Mouse (Mus musculus): ENCODE results near the gene Rcbtb1.

DNA sequence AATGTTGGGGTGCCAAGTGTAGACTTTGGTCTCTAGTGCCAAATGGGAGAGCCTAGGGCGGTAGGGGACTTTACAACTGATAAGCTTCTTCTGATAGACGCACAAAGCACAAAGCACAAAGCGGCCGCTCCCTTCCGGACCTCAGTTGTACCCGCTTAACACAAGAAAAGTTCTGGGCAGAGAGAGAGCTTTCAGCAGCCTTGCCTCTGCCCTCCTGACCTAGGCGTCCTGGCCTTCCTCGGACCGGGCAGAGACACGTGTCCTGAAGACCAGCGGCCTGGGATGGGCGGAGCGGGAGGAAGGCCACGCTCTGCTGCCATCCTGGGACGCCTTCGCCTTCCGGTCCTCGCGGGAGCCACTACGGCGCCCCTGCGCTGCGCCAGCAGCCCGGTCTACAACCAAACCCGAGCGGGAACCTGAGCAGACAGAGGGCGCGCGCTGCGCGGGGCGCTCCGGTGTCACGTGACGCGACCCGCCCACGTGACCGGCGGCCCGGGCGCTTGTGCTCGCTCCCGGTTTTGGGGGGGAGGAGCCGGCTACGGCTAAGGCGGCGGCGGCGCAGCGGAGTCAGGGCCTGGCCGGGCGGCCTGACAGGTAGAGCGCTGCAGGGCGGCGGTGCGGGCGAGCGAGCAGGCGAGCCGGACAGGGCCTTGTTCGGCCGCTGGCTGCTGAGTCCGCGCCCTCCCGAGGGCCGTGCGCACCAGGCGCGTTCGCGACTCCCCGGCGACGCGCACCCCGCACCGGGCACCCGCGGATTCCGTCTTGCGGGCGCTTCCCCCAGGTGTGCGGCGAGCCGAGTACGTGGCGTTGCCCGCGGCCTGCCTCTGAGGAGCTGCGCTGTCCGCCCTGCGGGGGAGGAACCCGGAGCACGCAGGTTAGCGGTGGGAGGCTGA lies at the start of gene Rcbtb1:
- TF ChIP-seq CTCF (IDR thresholded peaks at IDR 0.05; ENCODE audit: borderline replicate concordance, insufficient read depth, low read length) (no peak), POLR2A (IDR thresholded peaks at IDR 0.05; ENCODE audit: low read depth, low read length) (peak; percentile 60)

Data from embryonic fibroblast, embryonic 13.5 days (primary cell).